Mouse (Mus musculus) erythroblast, embryonic 14.5 days (primary cell): ENCODE measurements around the gene Setd1a.

Experiments used
- GATA1 ChIP-seq: IDR thresholded peaks from 2 replicates; pipeline ENCODE4 v1.6.1; 2012; ENCODE audit warnings: low read length, inconsistent platforms, mixed read lengths
- TAL1 ChIP-seq: IDR thresholded peaks from 3 replicates; pipeline ENCODE4 v1.6.1; 2012; ENCODE audit warnings: low read length, inconsistent platforms, mixed read lengths

DNA sequence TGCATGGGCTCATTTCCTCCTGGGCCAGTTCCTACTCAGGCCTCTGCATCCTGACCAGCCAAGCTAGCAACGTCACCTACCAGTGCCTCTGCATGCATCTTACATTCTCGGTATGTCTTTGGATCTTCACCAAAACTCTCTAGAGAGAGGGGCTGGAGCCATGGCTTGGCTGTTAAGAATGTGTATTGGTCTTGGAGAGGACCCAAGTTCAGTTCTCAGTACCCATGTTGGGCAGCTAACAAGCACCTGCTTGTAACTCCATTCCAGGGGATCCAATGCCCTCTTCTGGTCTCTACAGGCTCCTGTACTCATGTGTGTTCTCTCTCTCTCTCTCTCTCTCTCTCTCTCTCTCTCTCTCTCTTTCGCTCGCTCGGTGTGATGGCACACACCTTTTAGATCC, 41.3 kb downstream of the Setd1a start:
- TF ChIP-seq TAL1 = no peak
- TF ChIP-seq GATA1 = no peak
